Mouse (Mus musculus) cortical plate, adult 2 months (tissue): ENCODE measurements around the gene Grip1. TPM values are rescaled to one million over a fixed set of nuclear protein-coding genes. Genes with fewer than 3 reads are reported as not detected.

Experiments used
- H3K27ac ChIP-seq: fragments of 200-500 bp; 2 replicates; pipeline ENCODE4 v1.5.1; 2012; ENCODE audit warnings: low read length, control low read depth, inconsistent platforms; ENCODE audit not compliant: insufficient read depth
- H3K4me1 ChIP-seq: fragments of 200-500 bp; 2 replicates; pipeline ENCODE4 v1.6.1; 2011; ENCODE audit warnings: low read length; ENCODE audit not compliant: control insufficient read depth, insufficient read depth
- H3K4me3 ChIP-seq: fragments of 200-500 bp; 2 replicates; pipeline ENCODE4 v1.5.1; 2011; ENCODE audit warnings: mild to moderate bottlenecking, low read length, control low read depth; ENCODE audit not compliant: insufficient read depth
- CTCF ChIP-seq: fragments of 200-500 bp; IDR thresholded peaks from 2 replicates; pipeline ENCODE4 v1.5.1; 2011; ENCODE audit warnings: mild to moderate bottlenecking, control low read depth, low read length; ENCODE audit not compliant: insufficient read depth; ENCODE audit errors: extremely low read depth
- POLR2A ChIP-seq: fragments of 200-500 bp; IDR thresholded peaks from 2 replicates; pipeline ENCODE4 v1.6.1; 2011; ENCODE audit warnings: mild to moderate bottlenecking, low read length, control low read depth; ENCODE audit not compliant: insufficient read depth; ENCODE audit errors: extremely low read depth
- polyA plus RNA-seq: library from polyadenylated mRNA; depleted of rRNA; stranded (reverse); fragments of >200 nt; gene quantifications from 2 replicates; pipeline ENCODE4 v1.2.3, GENCODE M21; 2012

Gene Grip1
- polyA plus RNA-seq, 1 experiment = 7.8 TPM

- Histone ChIP-seq H3K27ac (no peak overlapping the region), H3K4me3 (no peak overlapping the region), H3K4me1 (no peaks in the 10 kb centered on the region)
- TF ChIP-seq CTCF = no peak
- no peak for TF ChIP-seq POLR2A
Measured at GRCm38 (mm10) chr10:119490831-119491230, 37.2 kb downstream of the Grip1 start.

GRCm38 (mm10) chr10:119495317-119495716 lies 41.7 kb downstream of the Grip1 start:
- H3K27ac ChIP-seq = no peak overlapping the region
- no peak for TF ChIP-seq POLR2A
- TF ChIP-seq CTCF = no peak
- H3K4me3 ChIP-seq = no peak overlapping the region
- no peaks in the 10 kb centered on the region for H3K4me1 ChIP-seq

GRCm38 (mm10) chr10:119496221-119496620 lies 42.6 kb downstream of the Grip1 start:
- no peaks in the 10 kb centered on the region for H3K4me1 ChIP-seq
- no peak overlapping the region for H3K27ac ChIP-seq
- no peak overlapping the region for H3K4me3 ChIP-seq
- TF ChIP-seq POLR2A (no peak), CTCF (no peak)

- H3K4me1 ChIP-seq = no peaks in the 10 kb centered on the region
- no peak overlapping the region for H3K27ac ChIP-seq
- no peak overlapping the region for H3K4me3 ChIP-seq
- TF ChIP-seq CTCF (no peak), POLR2A (no peak)
Measured at GRCm38 (mm10) chr10:119521686-119522085, 68.1 kb downstream of the Grip1 start.

GRCm38 (mm10) chr10:119525730-119526129 lies 72.1 kb downstream of the Grip1 start:
- no peak overlapping the region for H3K27ac ChIP-seq
- TF ChIP-seq POLR2A (no peak), CTCF (no peak)
- no peak overlapping the region for H3K4me3 ChIP-seq
- no peaks in the 10 kb centered on the region for H3K4me1 ChIP-seq

GRCm38 (mm10) chr10:119534852-119535251 lies 81.2 kb downstream of the Grip1 start:
- Histone ChIP-seq H3K27ac (no peak overlapping the region), H3K4me1 (no peaks in the 10 kb centered on the region), H3K4me3 (no peak overlapping the region)
- no peak for TF ChIP-seq POLR2A
- TF ChIP-seq CTCF = no peak

- Histone ChIP-seq H3K4me1 (no peaks in the 10 kb centered on the region), H3K27ac (no peak overlapping the region), H3K4me3 (no peak overlapping the region)
- TF ChIP-seq CTCF (no peak), POLR2A (no peak)
Measured at GRCm38 (mm10) chr10:119541655-119542054, 88.0 kb downstream of the Grip1 start.

- no peak overlapping the region for H3K27ac ChIP-seq
Measured at GRCm38 (mm10) chr10:119543771-119544170, 90.1 kb downstream of the Grip1 start.

GRCm38 (mm10) chr10:119544743-119545142 lies 91.1 kb downstream of the Grip1 start:
- Histone ChIP-seq H3K4me1 (no peaks in the 10 kb centered on the region), H3K4me3 (no peak overlapping the region), H3K27ac (no peak overlapping the region)
- no peak for TF ChIP-seq POLR2A

More at GRCm38 (mm10) chr10:119543771-119544170, 90.1 kb downstream of the Grip1 start:
- TF ChIP-seq POLR2A (no peak), CTCF (no peak)
- Histone ChIP-seq H3K4me3 (no peak overlapping the region), H3K4me1 (no peaks in the 10 kb centered on the region)

- Histone ChIP-seq H3K4me1 (no peaks in the 10 kb centered on the region), H3K4me3 (no peak overlapping the region), H3K27ac (no peak overlapping the region)
- TF ChIP-seq POLR2A (no peak), CTCF (no peak)
Measured at GRCm38 (mm10) chr10:119547875-119548274, 94.2 kb downstream of the Grip1 start.

- H3K4me1 ChIP-seq = no peaks in the 10 kb centered on the region
- no peak overlapping the region for H3K4me3 ChIP-seq
- H3K27ac ChIP-seq = no peak overlapping the region
- TF ChIP-seq POLR2A = no peak
- TF ChIP-seq CTCF = no peak
Measured at GRCm38 (mm10) chr10:119548774-119549173, 95.1 kb downstream of the Grip1 start.
